Mouse (Mus musculus) ES-E14 (cell line): Measurements from ENCODE around the gene Rundc1.

Experiments
- CHD2 ChIP-seq: IDR thresholded peaks from 2 replicates; pipeline ENCODE4 v1.6.1; 2014; ENCODE audit warnings: mild to moderate bottlenecking, low read depth, low read length, inconsistent platforms
- HCFC1 ChIP-seq: IDR thresholded peaks from 2 replicates; pipeline ENCODE4 v1.6.1; 2012; ENCODE audit warnings: low read length, inconsistent platforms, borderline replicate concordance; ENCODE audit not compliant: insufficient read depth
- MAFK ChIP-seq: IDR thresholded peaks from 2 replicates; pipeline ENCODE4 v1.6.1; 2014; ENCODE audit warnings: mild to moderate bottlenecking, low read depth, low read length, inconsistent platforms; ENCODE audit not compliant: insufficient read depth
- ZC3H11A ChIP-seq: IDR thresholded peaks from 2 replicates; pipeline ENCODE4 v1.6.1; 2012; ENCODE audit warnings: low read depth, mild to moderate bottlenecking, inconsistent platforms, low read length, borderline replicate concordance

GRCm38 (mm10) chr11:101480912-101481311, 56.0 kb downstream of the Rundc1 start:
- TF ChIP-seq MAFK (no peak), CHD2 (no peak), HCFC1 (no peak), ZC3H11A (no peak)
